Mouse (Mus musculus) cortical plate, adult 2 months (tissue): ENCODE results near the gene Lsg1.

Source experiments
- CTCF ChIP-seq: fragments of 200-500 bp; IDR thresholded peaks from 2 replicates; pipeline ENCODE4 v1.5.1; 2011; ENCODE audit warnings: mild to moderate bottlenecking, control low read depth, low read length; ENCODE audit not compliant: insufficient read depth; ENCODE audit errors: extremely low read depth
- POLR2A ChIP-seq: fragments of 200-500 bp; IDR thresholded peaks from 2 replicates; pipeline ENCODE4 v1.6.1; 2011; ENCODE audit warnings: mild to moderate bottlenecking, low read length, control low read depth; ENCODE audit not compliant: insufficient read depth; ENCODE audit errors: extremely low read depth

- TF ChIP-seq POLR2A (no peak), CTCF (no peak)
These were observed 21.8 kb downstream of the Lsg1 start for GRCm38 (mm10) chr16:30565631-30566030.
